Comparison of ENCODE assay signal across 32 mouse cellular contexts in genomic region chr9:78355611-78356010, GRCm38 (mm10). TPM values are rescaled to one million over a fixed set of nuclear protein-coding genes. Genes with fewer than 3 reads are reported as not detected.
DNase-seq lines count a peak whose midpoint lies in the region; ATAC-seq and TF ChIP-seq lines count a peak whose summit lies in the region.
"Had no signal": no experiment of that assay in that cellular context is flagged by ENCODE, and none has a peak within 500 bp of the region (broad histone marks: within the 10 kb centered on the region; RNA-seq: fewer than 3 reads in every experiment).

Gene Gsta2 (minus strand): TSS chr9:78355788.

- no peaks in the 10 kb centered on the region for H3K79me2 ChIP-seq in liver, adult 2 months (ENCODE audit: control insufficient read depth, insufficient read depth, low read length)

- WGBS in kidney, adult 2 months: 82% methylated on average over 8 of the region's 8 CpGs
- 45% methylated on average over 8 of the region's 8 CpGs for WGBS in liver, adult 2 months
- 78% methylated on average over 8 of the region's 8 CpGs for whole genome bisulfite sequencing in liver, embryonic 12.5 days (ENCODE audit: insufficient replicate concordance)
- WGBS in intestine, embryonic 15.5 days: 90% methylated on average over 8 of the region's 8 CpGs
- WGBS in stomach, embryonic 15.5 days: 87% methylated on average over 8 of the region's 8 CpGs

- H3K4me1 ChIP-seq in kidney, adult 2 months (ENCODE audit: control insufficient read depth, insufficient read depth, low read length): peaks cover 8% of the 10 kb centered on the region; the same call in 1 of the 2 replicates
- peaks cover 4% of the 10 kb centered on the region; the same call in 1 of the 2 replicates for H3K4me1 ChIP-seq in liver, adult 2 months (ENCODE audit: control insufficient read depth, insufficient read depth, low read length)
- H3K4me1 ChIP-seq in liver, embryonic 12.5 days: no peaks in the 10 kb centered on the region
- H3K4me1 ChIP-seq in intestine, embryonic 15.5 days (replicated peaks): no peaks in the 10 kb centered on the region
- no peaks in the 10 kb centered on the region for H3K4me1 ChIP-seq in stomach, embryonic 15.5 days
- H3K4me1 ChIP-seq: forebrain, embryonic 12.5 days; hindbrain, embryonic 10.5 days; midbrain, embryonic 13.5 days; neural tube, embryonic 13.5 days had no signal

- DNase-seq in kidney, adult 2 months: no peak
- no peak for DNase-seq in kidney, adult 9 months
- DNase-seq in liver, adult 2 months (ENCODE audit: extremely low read depth, low read depth, low spot score): peak; percentile 94
- no peak for DNase-seq in layer of hippocampus, adult 9-11 months
- DNase-seq: adrenal gland, postnatal 25 days; cerebellum, adult 11-12 months; cerebellum, adult 9-11 months; forebrain, postnatal 0 days; heart, postnatal 14 days; lung, adult 2 months; lung, postnatal 10 days; thymus, adult 2 months; thymus, postnatal 36 days had no signal

- ATAC-seq in liver, embryonic 12.5 days: no peak
- ATAC-seq in intestine, embryonic 15.5 days: no peak
- no peak for ATAC-seq in stomach, embryonic 15.5 days (ENCODE audit: insufficient read depth, low FRiP score, low read depth)
- ATAC-seq: forebrain, postnatal 0 days; hindbrain, embryonic 16.5 days; midbrain, embryonic 13.5 days had no signal

- TF ChIP-seq CTCF in kidney, adult 2 months (conservative IDR thresholded peaks at IDR 0.05; ENCODE audit: insufficient read depth, insufficient read length, low read depth, low read length): no peak
- no peak for TF ChIP-seq CTCF in liver, adult 2 months (IDR thresholded peaks at IDR 0.05; ENCODE audit: low read depth, low read length)

- H3K36me3 ChIP-seq in kidney, adult 2 months (ENCODE audit: control insufficient read depth, insufficient read depth, low read length): no peaks in the 10 kb centered on the region
- no peaks in the 10 kb centered on the region for H3K36me3 ChIP-seq in liver, adult 2 months (ENCODE audit: control insufficient read depth, insufficient read depth, low read length)
- no peaks in the 10 kb centered on the region for H3K36me3 ChIP-seq in liver, embryonic 12.5 days
- H3K36me3 ChIP-seq in intestine, embryonic 15.5 days: no peaks in the 10 kb centered on the region
- no peaks in the 10 kb centered on the region for H3K36me3 ChIP-seq in stomach, embryonic 15.5 days
- H3K36me3 ChIP-seq: forebrain, embryonic 12.5 days; hindbrain, embryonic 10.5 days; midbrain, embryonic 13.5 days; neural tube, embryonic 13.5 days had no signal

- peak within 1 kb of the TSS; percentile 79 for H3K27ac ChIP-seq in kidney, adult 2 months (ENCODE audit: insufficient read depth, low read depth, low read length)
- H3K27ac ChIP-seq in liver, adult 2 months (replicated peaks; ENCODE audit: insufficient read depth, low read depth, low read length): peak within 1 kb of the TSS; percentile 89
- H3K27ac ChIP-seq in liver, embryonic 12.5 days: no peak within 1 kb of the TSS
- no peak within 1 kb of the TSS for H3K27ac ChIP-seq in intestine, embryonic 15.5 days
- no peak within 1 kb of the TSS for H3K27ac ChIP-seq in stomach, embryonic 15.5 days
- H3K27ac ChIP-seq: forebrain, embryonic 12.5 days; hindbrain, embryonic 10.5 days; layer of hippocampus, adult 2 months; macrophage; midbrain, embryonic 13.5 days; neural tube, embryonic 13.5 days had no signal

- no peak for TF ChIP-seq POLR2A in kidney, adult 2 months (IDR thresholded peaks at IDR 0.05; ENCODE audit: low read depth, low read length)
- TF ChIP-seq POLR2A in liver, adult 2 months (IDR thresholded peaks at IDR 0.05; ENCODE audit: extremely low read depth, insufficient read depth, low read length): no peak

- H3K9me3 ChIP-seq in liver, embryonic 12.5 days (replicated peaks): no peaks in the 10 kb centered on the region
- no peaks in the 10 kb centered on the region for H3K9me3 ChIP-seq in intestine, embryonic 15.5 days
- H3K9me3 ChIP-seq in stomach, embryonic 15.5 days: no peaks in the 10 kb centered on the region
- H3K9me3 ChIP-seq: forebrain, embryonic 12.5 days; hindbrain, embryonic 10.5 days; midbrain, embryonic 13.5 days; neural tube, embryonic 13.5 days had no signal

- H3K27me3 ChIP-seq in kidney, adult 2 months (replicated peaks; ENCODE audit: control insufficient read depth, insufficient read depth, low read length): no peaks in the 10 kb centered on the region
- H3K27me3 ChIP-seq in liver, adult 2 months (ENCODE audit: control insufficient read depth, insufficient read depth, low read length): no peaks in the 10 kb centered on the region
- H3K27me3 ChIP-seq in liver, embryonic 12.5 days (replicated peaks): no peaks in the 10 kb centered on the region
- H3K27me3 ChIP-seq in intestine, embryonic 15.5 days (replicated peaks): no peaks in the 10 kb centered on the region
- H3K27me3 ChIP-seq in stomach, embryonic 15.5 days (replicated peaks): no peaks in the 10 kb centered on the region
- H3K27me3 ChIP-seq: forebrain, embryonic 12.5 days; midbrain, embryonic 13.5 days; neural tube, embryonic 13.5 days had no signal

- H3K9ac ChIP-seq in liver, adult 2 months (ENCODE audit: low read depth, low read length): peak within 1 kb of the TSS; percentile 44
- H3K9ac ChIP-seq in liver, embryonic 12.5 days: no peak within 1 kb of the TSS
- H3K9ac ChIP-seq in intestine, embryonic 15.5 days: no peak within 1 kb of the TSS
- H3K9ac ChIP-seq in stomach, embryonic 15.5 days: no peak within 1 kb of the TSS
- H3K9ac ChIP-seq: forebrain, embryonic 12.5 days; forebrain, postnatal 0 days; midbrain, embryonic 13.5 days; neural tube, embryonic 13.5 days had no signal

- H3K4me3 ChIP-seq in kidney, adult 2 months (ENCODE audit: insufficient read depth, low read depth, low read length): no peak within 1 kb of the TSS
- H3K4me3 ChIP-seq in liver, adult 2 months (ENCODE audit: insufficient read depth, low read depth, low read length): peak within 1 kb of the TSS; percentile 41
- no peak within 1 kb of the TSS for H3K4me3 ChIP-seq in liver, embryonic 12.5 days
- H3K4me3 ChIP-seq in intestine, embryonic 15.5 days (replicated peaks): no peak within 1 kb of the TSS
- no peak within 1 kb of the TSS for H3K4me3 ChIP-seq in stomach, embryonic 15.5 days (replicated peaks)
- H3K4me3 ChIP-seq: forebrain, embryonic 12.5 days; hindbrain, embryonic 10.5 days; layer of hippocampus, adult 2 months; midbrain, embryonic 13.5 days; neural tube, embryonic 13.5 days had no signal

- H3K4me2 ChIP-seq in liver, embryonic 12.5 days: no peak within 1 kb of the TSS
- no peak within 1 kb of the TSS for H3K4me2 ChIP-seq in intestine, embryonic 15.5 days (replicated peaks)
- H3K4me2 ChIP-seq in stomach, embryonic 15.5 days: no peak within 1 kb of the TSS
- H3K4me2 ChIP-seq: forebrain, embryonic 12.5 days; midbrain, embryonic 13.5 days; neural tube, embryonic 13.5 days had no signal

RNA-seq across cellular contexts. Expression of gene Gsta2, which starts in this region (rescaled TPM):
- 583 and 726 TPM in 2 replicates for polyA plus RNA-seq in kidney, adult 2 months (2012; rRNA removed)
- 106 and 182 TPM in 2 replicates for total RNA-seq in liver, adult 2 months (2014; rRNA removed)
- polyA plus RNA-seq in liver, adult 2 months (2012; rRNA removed): 22.4 and 26.3 TPM in 2 replicates
- polyA plus RNA-seq in liver, embryonic 12.5 days (2016; fragmentation: Nextera tagmentation; extraction: Ambion mirVana): 0.18 TPM in 1 of 2 replicates, not detected in the other
- 35.3 and 36.5 TPM in 2 replicates for polyA plus RNA-seq in intestine, embryonic 15.5 days (2015; fragmentation: Nextera tagmentation; extraction: Ambion mirVana)
- polyA plus RNA-seq in stomach, embryonic 15.5 days (2015; fragmentation: Nextera tagmentation; extraction: Ambion mirVana): 9.6 and 11.7 TPM in 2 replicates
- total RNA-seq: common myeloid progenitor, adult 5-6 weeks; forebrain, postnatal 0 days; gastrocnemius, adult 8-10 months; gastrocnemius, postnatal 4 days; heart, postnatal 14 days; layer of hippocampus, adult 2 months; layer of hippocampus, postnatal 25 days; left cerebral cortex, adult 8-10 months; left cerebral cortex, postnatal 36 days; megakaryocyte-erythroid progenitor cell, adult 5-6 weeks; MEL had no signal
- polyA plus RNA-seq: forebrain, embryonic 12.5 days; forebrain, postnatal 0 days; heart, embryonic 14.5 days; hindbrain, embryonic 10.5 days; hindbrain, embryonic 16.5 days; macrophage; midbrain, embryonic 13.5 days; neural tube, embryonic 13.5 days had no signal

Comparison
In these comparisons a context has a peak if more than half of its experiments do, and no peak if none do; other contexts are left out.
1. RNA of gene Gsta2 (polyA plus RNA-seq): 583 to 726 TPM in kidney, adult 2 months; 35.3 to 36.5 TPM in intestine, embryonic 15.5 days, 22.4 to 26.3 TPM in liver, adult 2 months, 9.6 to 11.7 TPM in stomach, embryonic 15.5 days and 0.18 TPM in liver, embryonic 12.5 days; every median in the first group is over 10 times any median in the second.
2. H3K27ac ChIP-seq: peak in kidney, adult 2 months (single experiment) and liver, adult 2 months (single experiment); none in liver, embryonic 12.5 days (single experiment), intestine, embryonic 15.5 days (single experiment) and stomach, embryonic 15.5 days (single experiment).